Mouse (Mus musculus) hindbrain, embryonic 14.5 days (tissue): Measurements from ENCODE around the gene Cngb1. TPM values are rescaled to one million over a fixed set of nuclear protein-coding genes. Genes with fewer than 3 reads are reported as not detected.

Experiments used
- ATAC-seq: fragments of 200-750 bp; cut with Nextera tagmentation; 2 replicates; pipeline ENCODE4 v1.8.0; 2017; ENCODE audit warnings: moderate number of reproducible peaks, mild to moderate bottlenecking, moderate TSS enrichment, moderate library complexity; ENCODE audit not compliant: low FRiP score
- DNase-seq: peaks from one replicate; pipeline ENCODE4 v3.0.0-alpha.2; 2015; ENCODE audit warnings: low spot score
- H3K27ac ChIP-seq: fragments of 300-500 bp; sonication (generic); 2 replicates; pipeline ENCODE4 v1.5.1; 2014; ENCODE audit warnings: mild to moderate bottlenecking, moderate library complexity
- H3K27me3 ChIP-seq: fragments of 300-500 bp; sonication (generic); 2 replicates; pipeline ENCODE4 v1.6.1; 2014; ENCODE audit warnings: mild to moderate bottlenecking, low read length, mixed read lengths; ENCODE audit not compliant: control insufficient read depth, insufficient read depth
- H3K36me3 ChIP-seq: fragments of 300-500 bp; sonication (generic); replicated peaks from 2 replicates; pipeline ENCODE4 v1.6.1; 2014; ENCODE audit not compliant: control insufficient read depth, insufficient read depth
- H3K4me1 ChIP-seq: fragments of 300-500 bp; sonication (generic); replicated peaks from 2 replicates; pipeline ENCODE4 v1.6.1; 2014; ENCODE audit warnings: antibody characterized with exemption, low read length, mixed read lengths; ENCODE audit not compliant: control insufficient read depth, insufficient read depth
- H3K4me2 ChIP-seq: fragments of 300-500 bp; sonication (generic); replicated peaks from 2 replicates; pipeline ENCODE4 v1.6.1; 2014; ENCODE audit warnings: mild to moderate bottlenecking, moderate library complexity
- H3K4me3 ChIP-seq: fragments of 300-500 bp; sonication (generic); replicated peaks from 2 replicates; pipeline ENCODE4 v1.5.1; 2014; ENCODE audit warnings: mild to moderate bottlenecking, low read length
- H3K9ac ChIP-seq: fragments of 300-500 bp; sonication (generic); 2 replicates; pipeline ENCODE4 v1.6.1; 2014
- H3K9me3 ChIP-seq: fragments of 300-500 bp; sonication (generic); 2 replicates; pipeline ENCODE4 v1.6.1; 2016; ENCODE audit warnings: low read length; ENCODE audit not compliant: control insufficient read depth
- WGBS: fragments of 180-500 bp; shearing (Covaris S2); extraction: QIAGEN DNeasy Blood & Tissue Kit; methylation state at CpG from one replicate; pipeline ENCODE4 v1.1.7; 2014; 5-methylcytosine and 5-hydroxymethylcytosine counted together
- polyA plus RNA-seq: library from polyadenylated mRNA; unstranded; fragments of >200 nt; fragmentation: Nextera tagmentation; extraction: Ambion mirVana; gene quantifications from 2 replicates; pipeline ENCODE4 v1.2.1, GENCODE M21; 2014

The Cngb1 gene
- polyA plus RNA-seq, 1 experiment from 2014 or later = 0.44 TPM

GRCm38 (mm10) chr8:95195728-95196127 is 110.7 kb downstream of the Cngb1 start:
- Histone ChIP-seq H3K4me3 (no peak overlapping the region), H3K27ac (no peak overlapping the region), H3K9ac (no peak overlapping the region), H3K36me3 (no peaks in the 10 kb centered on the region), H3K27me3 (no peaks in the 10 kb centered on the region), H3K4me2 (no peak overlapping the region), H3K9me3 (no peaks in the 10 kb centered on the region), H3K4me1 (no peaks in the 10 kb centered on the region)
- ATAC-seq = no peak
- no peak for DNase-seq
- WGBS = 81% methylated on average over 11 of the region's 11 CpGs

- H3K4me2 ChIP-seq = no peak overlapping the region
Observed at GRCm38 (mm10) chr8:95191497-95192175, 114.7 kb downstream of the Cngb1 start.

More at GRCm38 (mm10) chr8:95191497-95192175, 114.7 kb downstream of the Cngb1 start:
- Histone ChIP-seq H3K4me3 (no peak overlapping the region), H3K36me3 (no peaks in the 10 kb centered on the region), H3K9ac (no peak overlapping the region), H3K9me3 (no peaks in the 10 kb centered on the region), H3K4me1 (no peaks in the 10 kb centered on the region), H3K27ac (no peak overlapping the region), H3K27me3 (no peaks in the 10 kb centered on the region)
- DNase-seq = no peak
- 90% methylated on average over 9 of the region's 9 CpGs for WGBS
- no peak for ATAC-seq

Other genes with a start within 250 kb of the Cngb1 start
- 36.6 and 39.2 TPM in 2 replicates for gene Katnb1, start 225.4 kb downstream of the Cngb1 start, polyA plus RNA-seq
- 22.0 and 24.2 TPM in 2 replicates for gene Kifc3, start 103.8 kb downstream of the Cngb1 start, polyA plus RNA-seq
- 2.2 and 2.9 TPM in 2 replicates for gene Tepp, start 4.0 kb upstream of the Cngb1 start, polyA plus RNA-seq
- 14.2 and 15.9 TPM in 2 replicates for gene Zfp319, start 25.4 kb upstream of the Cngb1 start, polyA plus RNA-seq
- gene Usb1, start 25.7 kb upstream of the Cngb1 start, polyA plus RNA-seq = 31.0 and 32.3 TPM in 2 replicates
- gene Mmp15, start 45.7 kb upstream of the Cngb1 start, polyA plus RNA-seq = 24.6 and 26.5 TPM in 2 replicates
- 128 and 139 TPM in 2 replicates for gene Cfap20, start 128.3 kb upstream of the Cngb1 start, polyA plus RNA-seq
- 15.8 and 16.1 TPM in 2 replicates for gene Csnk2a2, start 183.5 kb upstream of the Cngb1 start, polyA plus RNA-seq
- 3.1 and 3.4 TPM in 2 replicates for gene Ccdc113, start 227.5 kb upstream of the Cngb1 start, polyA plus RNA-seq